Mouse (Mus musculus) heart, embryonic 14.5 days (tissue): ENCODE measurements around the gene Iqschfp. TPM values are rescaled to one million over a fixed set of nuclear protein-coding genes. Genes with fewer than 3 reads are reported as not detected.

Experiments
- ATAC-seq: fragments of 200-750 bp; cut with Nextera tagmentation; 2 replicates; pipeline ENCODE4 v1.8.0; 2017; ENCODE audit warnings: low read depth, moderate TSS enrichment; ENCODE audit not compliant: insufficient number of reproducible peaks, insufficient read depth, low FRiP score
- H3K27ac ChIP-seq, 2 experiments: fragments of 200-500 bp in 1 of 2; fragments of 300-500 bp in 1 of 2; sonication (generic) in 1 of 2; replicated peaks in 1 of 2; 2 replicates each; pipeline ENCODE4 v1.5.1; 2012 to 2014; ENCODE audit warnings: low read depth in 2 of 2, low read length in 2 of 2, control low read depth in 1 of 2, mild to moderate bottlenecking in 1 of 2, mixed read lengths in 1 of 2; ENCODE audit not compliant: control insufficient read depth in 1 of 2, insufficient read depth in 1 of 2
- H3K27me3 ChIP-seq: fragments of 300-500 bp; sonication (generic); 2 replicates; pipeline ENCODE4 v1.6.1; 2014; ENCODE audit warnings: mild to moderate bottlenecking, low read length, control low read depth; ENCODE audit not compliant: control insufficient read depth, insufficient read depth
- H3K36me3 ChIP-seq: fragments of 300-500 bp; sonication (generic); 2 replicates; pipeline ENCODE4 v1.6.1; 2014; ENCODE audit warnings: mild to moderate bottlenecking, control low read depth, low read length, mixed read lengths; ENCODE audit not compliant: control insufficient read depth, insufficient read depth
- H3K4me1 ChIP-seq, 2 experiments: fragments of 200-500 bp in 1 of 2; fragments of 300-500 bp in 1 of 2; sonication (generic) in 1 of 2; 2 replicates each; pipeline ENCODE4 v1.6.1; 2012 to 2014; ENCODE audit warnings: low read length in 2 of 2, control low read depth in 1 of 2, mixed read lengths in 1 of 2; ENCODE audit not compliant: control insufficient read depth in 2 of 2, insufficient read depth in 2 of 2
- H3K4me2 ChIP-seq: fragments of 300-500 bp; sonication (generic); 2 replicates; pipeline ENCODE4 v1.6.1; 2014; ENCODE audit warnings: mild to moderate bottlenecking, low read length
- H3K4me3 ChIP-seq, 2 experiments: fragments of 200-500 bp in 1 of 2; fragments of 300-500 bp in 1 of 2; sonication (generic) in 1 of 2; 2 replicates each; pipeline ENCODE4 v1.5.1; 2012 to 2014; ENCODE audit warnings: low read length in 2 of 2, mild to moderate bottlenecking in 2 of 2, control low read depth in 1 of 2, low read depth in 1 of 2, moderate library complexity in 1 of 2; ENCODE audit not compliant: control insufficient read depth in 1 of 2, insufficient read depth in 1 of 2
- H3K9ac ChIP-seq: fragments of 300-500 bp; sonication (generic); 2 replicates; pipeline ENCODE4 v1.6.1; 2014; ENCODE audit warnings: mild to moderate bottlenecking, low read length
- H3K9me3 ChIP-seq: fragments of 300-500 bp; sonication (generic); 2 replicates; pipeline ENCODE4 v1.6.1; 2016; ENCODE audit warnings: low read length, control low read depth; ENCODE audit not compliant: control insufficient read depth
- WGBS: fragments of 180-500 bp; shearing (Covaris S2); extraction: QIAGEN DNeasy Blood & Tissue Kit; methylation state at CpG from one replicate; pipeline ENCODE4 v1.1.7; 2014; 5-methylcytosine and 5-hydroxymethylcytosine counted together
- polyA plus RNA-seq: library from polyadenylated mRNA; unstranded; fragments of >200 nt; fragmentation: Nextera tagmentation; extraction: Ambion mirVana; gene quantifications from 2 replicates; pipeline ENCODE4 v1.2.1, GENCODE M21; 2014

Iqschfp gene
- polyA plus RNA-seq, 1 experiment from 2014 or later = not detected

DNA sequence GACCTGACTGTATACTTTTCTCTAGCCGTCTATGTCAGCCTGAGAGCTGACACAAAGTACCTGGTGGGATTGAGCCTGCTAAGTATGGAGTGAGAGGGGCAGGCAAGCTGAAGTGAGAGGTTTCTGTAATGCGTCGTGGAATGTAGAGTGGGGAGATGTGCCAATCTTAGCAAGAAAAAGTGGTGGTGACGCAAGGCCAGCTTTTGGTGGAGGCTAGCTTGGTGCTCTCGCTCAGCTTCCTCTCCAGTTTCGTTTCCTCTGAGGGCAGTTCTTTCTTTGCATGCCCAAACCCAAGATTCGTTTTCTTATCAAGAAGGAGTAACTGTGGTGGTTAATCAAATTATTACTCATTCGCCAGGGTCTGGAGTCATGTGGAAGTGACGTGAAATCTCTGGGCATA is 664.9 kb downstream of the Iqschfp start:
- no peaks in the 10 kb centered on the region for H3K27me3 ChIP-seq

DNA sequence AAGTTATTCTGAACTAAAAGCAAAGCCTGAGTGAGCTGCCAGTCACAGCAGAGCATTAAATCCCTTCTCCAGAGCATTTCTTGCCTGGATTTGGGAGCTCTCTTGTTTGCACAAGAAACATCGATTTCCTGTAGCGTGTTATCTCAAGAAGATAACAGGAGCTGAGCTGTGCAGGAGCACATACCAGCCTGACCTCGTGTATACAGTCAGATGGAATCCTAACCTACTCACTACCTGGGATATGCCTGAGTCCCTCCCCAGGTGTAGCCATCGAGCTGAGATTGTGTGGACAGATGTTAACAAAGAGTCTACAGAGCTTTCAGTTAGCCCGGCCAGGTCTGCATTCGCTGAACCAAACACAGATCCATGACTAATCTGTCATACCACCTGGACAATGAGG is 666.7 kb downstream of the Iqschfp start:
- no peaks in the 10 kb centered on the region for H3K9me3 ChIP-seq
- no peak for ATAC-seq
- no peak overlapping the region for H3K9ac ChIP-seq
- no peak overlapping the region for H3K4me3 ChIP-seq
- H3K4me2 ChIP-seq = no peak overlapping the region
- H3K27me3 ChIP-seq = no peaks in the 10 kb centered on the region
- H3K4me1 ChIP-seq = peaks cover 6 to 19% of the 10 kb centered on the region in 2 experiments
- no peak overlapping the region for H3K27ac ChIP-seq
- H3K36me3 ChIP-seq = no peaks in the 10 kb centered on the region
- 28% methylated on average over 6 of the region's 6 CpGs for whole genome bisulfite sequencing

More for the DNA sequence above, 664.9 kb downstream of the Iqschfp start:
- Histone ChIP-seq H3K4me1 (peaks cover 6 to 22% of the 10 kb centered on the region in 2 experiments), H3K36me3 (no peaks in the 10 kb centered on the region), H3K9me3 (no peaks in the 10 kb centered on the region), H3K4me2 (no peak overlapping the region), H3K4me3 (no peak overlapping the region), H3K9ac (no peak overlapping the region), H3K27ac (no peak overlapping the region)
- ATAC-seq = no peak
- 75% methylated on average over 9 of the region's 9 CpGs for WGBS

DNA sequence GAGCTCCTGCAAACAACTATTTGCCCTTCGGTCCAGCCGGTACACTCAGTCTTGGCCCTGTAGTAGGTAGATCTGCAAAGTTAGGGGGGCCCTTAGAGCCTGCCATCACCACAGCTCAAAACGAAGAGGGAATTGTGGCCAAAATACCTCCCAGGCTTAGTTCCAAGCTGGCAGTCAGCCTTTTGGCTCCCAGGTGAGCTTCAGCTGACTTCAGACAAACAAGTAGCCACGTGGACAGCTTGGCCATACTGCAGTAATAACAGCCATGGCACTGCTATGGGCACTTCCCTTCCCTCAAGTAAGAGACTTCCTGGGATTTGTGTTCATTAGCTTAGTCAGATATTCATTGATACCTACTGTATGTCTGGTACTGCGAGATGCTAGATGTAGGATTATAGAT is 668.0 kb downstream of the Iqschfp start:
- 74% methylated on average over 5 of the region's 5 CpGs for WGBS
- Histone ChIP-seq H3K4me1 (peaks cover 5 to 18% of the 10 kb centered on the region in 2 experiments), H3K4me2 (no peak overlapping the region), H3K4me3 (no peak overlapping the region), H3K36me3 (no peaks in the 10 kb centered on the region), H3K27ac (no peak overlapping the region), H3K27me3 (no peaks in the 10 kb centered on the region), H3K9ac (no peak overlapping the region), H3K9me3 (no peaks in the 10 kb centered on the region)
- no peak for ATAC-seq

DNA sequence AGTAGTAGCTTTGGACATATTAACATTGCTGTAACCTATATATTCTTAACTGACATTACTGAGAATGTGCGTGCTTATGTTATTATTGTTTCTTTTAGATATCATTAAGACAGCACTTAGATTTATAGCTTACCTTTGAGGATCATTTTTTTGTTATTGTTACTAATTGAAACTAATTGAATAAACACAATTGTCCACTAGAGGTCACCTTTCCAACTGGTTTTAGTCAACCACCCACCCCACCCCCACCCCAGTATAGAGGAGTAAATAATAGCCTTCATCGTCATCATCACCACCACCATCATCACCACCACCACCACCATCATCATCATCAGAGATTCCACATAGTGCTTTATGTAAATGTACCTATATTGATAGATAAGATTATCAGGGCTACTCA is 670.8 kb downstream of the Iqschfp start:
- Histone ChIP-seq H3K4me1 (peaks cover 4 to 13% of the 10 kb centered on the region in 2 experiments; a peak in 3 of 4 replicates), H3K9me3 (no peaks in the 10 kb centered on the region), H3K4me3 (no peak overlapping the region), H3K4me2 (no peak overlapping the region), H3K9ac (no peak overlapping the region), H3K27me3 (no peaks in the 10 kb centered on the region), H3K27ac (no peak overlapping the region), H3K36me3 (no peaks in the 10 kb centered on the region)
- WGBS = 71% methylated on average over 2 of the region's 2 CpGs
- ATAC-seq = no peak

DNA sequence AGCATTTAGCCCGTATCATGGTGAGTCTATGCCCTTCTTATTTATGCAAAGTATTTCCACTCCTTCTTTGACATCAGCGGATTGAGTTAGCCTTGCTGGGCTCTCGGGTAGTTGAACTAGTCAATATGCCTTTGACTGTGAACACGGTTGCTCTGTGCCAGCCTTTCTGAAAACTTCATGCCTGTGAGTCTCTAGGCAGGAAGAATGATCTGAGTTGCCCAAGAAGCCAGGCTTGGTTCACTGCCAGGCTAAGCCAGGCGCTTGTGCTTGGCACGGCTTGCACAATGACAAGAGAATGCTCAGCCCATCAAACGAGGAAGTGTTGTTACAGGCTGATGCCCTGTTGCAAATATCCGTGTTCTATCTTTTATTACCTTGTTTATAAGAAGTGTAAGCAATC is 671.9 kb downstream of the Iqschfp start:
- 0 out of 4 replicates have a peak overlapping the region, but pooled peaks of 1 of the 2 experiments have one; percentile 24 for H3K27ac ChIP-seq
- H3K4me3 ChIP-seq = no peak overlapping the region
- no peaks in the 10 kb centered on the region for H3K36me3 ChIP-seq
- 71% methylated on average over 8 of the region's 8 CpGs for WGBS
- no peak for ATAC-seq
- no peaks in the 10 kb centered on the region for H3K9me3 ChIP-seq
- peaks cover 4 to 9% of the 10 kb centered on the region in 2 experiments for H3K4me1 ChIP-seq
- no peak overlapping the region for H3K9ac ChIP-seq
- no peaks in the 10 kb centered on the region for H3K27me3 ChIP-seq
- H3K4me2 ChIP-seq = no peak overlapping the region

DNA sequence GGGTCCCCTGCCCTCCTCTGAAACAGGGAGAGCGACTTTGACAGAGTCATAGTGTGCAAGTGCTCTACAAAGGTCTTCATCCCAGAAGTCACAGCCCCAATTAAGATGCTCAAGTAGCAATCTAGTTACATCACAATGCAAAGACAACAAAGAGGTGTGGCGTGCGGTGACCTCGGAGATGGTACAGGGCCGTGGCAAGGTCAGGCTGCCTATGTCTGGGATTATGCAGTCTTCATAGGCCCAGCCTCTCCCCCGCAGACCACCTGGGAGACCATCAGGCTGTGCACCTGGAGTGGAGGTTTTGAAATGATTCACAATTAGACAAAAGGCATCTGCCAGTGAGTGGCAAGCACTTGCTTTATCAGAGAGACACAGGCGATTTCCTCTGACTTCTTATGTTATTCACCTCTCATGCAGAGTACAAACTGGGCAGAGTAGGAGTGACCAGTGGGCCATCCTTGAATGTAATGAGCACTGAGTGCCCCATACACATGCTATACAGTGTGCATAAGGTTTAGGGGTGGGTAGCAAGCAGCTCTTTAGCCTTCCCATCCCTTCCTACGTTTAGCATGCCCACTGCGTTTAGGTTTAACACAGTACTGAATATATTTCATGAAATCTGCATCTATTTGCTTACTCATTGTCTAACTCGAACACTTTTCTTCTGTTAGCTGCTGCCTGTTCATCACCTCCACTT is 673.1 kb downstream of the Iqschfp start:
- Histone ChIP-seq H3K4me3 (no peak overlapping the region), H3K27me3 (no peaks in the 10 kb centered on the region), H3K36me3 (no peaks in the 10 kb centered on the region), H3K9ac (no peak overlapping the region), H3K9me3 (no peaks in the 10 kb centered on the region), H3K4me2 (no peak overlapping the region), H3K27ac (no peak overlapping the region), H3K4me1 (peaks cover 4 to 8% of the 10 kb centered on the region in 2 experiments)
- WGBS = 76% methylated on average over 10 of the region's 10 CpGs
- ATAC-seq = no peak

DNA sequence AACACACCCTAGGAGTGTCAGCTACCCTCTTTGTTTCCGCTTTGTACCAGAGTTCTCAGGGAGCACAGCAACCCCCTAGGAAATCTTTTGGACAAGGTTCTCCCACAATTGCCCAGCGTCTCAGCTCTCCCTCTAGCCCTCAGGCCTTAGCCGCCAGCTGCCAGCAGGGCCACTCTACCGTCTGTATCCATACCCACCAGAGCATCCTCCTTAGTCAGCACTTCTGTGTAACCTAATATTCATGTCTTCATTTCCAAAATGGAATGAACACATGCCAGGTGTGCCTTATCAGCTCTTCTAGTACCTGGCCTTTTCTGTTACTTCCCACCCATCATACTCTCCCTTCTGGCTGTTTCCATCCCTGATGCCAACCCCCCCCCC is 673.6 kb downstream of the Iqschfp start:
- Histone ChIP-seq H3K27me3 (no peaks in the 10 kb centered on the region), H3K4me3 (no peak overlapping the region), H3K36me3 (no peaks in the 10 kb centered on the region), H3K9ac (no peak overlapping the region), H3K27ac (no peak overlapping the region), H3K9me3 (no peaks in the 10 kb centered on the region), H3K4me1 (peaks cover 4 to 8% of the 10 kb centered on the region in 2 experiments), H3K4me2 (no peak overlapping the region)
- no peak for ATAC-seq
- WGBS = 82% methylated on average over 4 of the region's 4 CpGs

DNA sequence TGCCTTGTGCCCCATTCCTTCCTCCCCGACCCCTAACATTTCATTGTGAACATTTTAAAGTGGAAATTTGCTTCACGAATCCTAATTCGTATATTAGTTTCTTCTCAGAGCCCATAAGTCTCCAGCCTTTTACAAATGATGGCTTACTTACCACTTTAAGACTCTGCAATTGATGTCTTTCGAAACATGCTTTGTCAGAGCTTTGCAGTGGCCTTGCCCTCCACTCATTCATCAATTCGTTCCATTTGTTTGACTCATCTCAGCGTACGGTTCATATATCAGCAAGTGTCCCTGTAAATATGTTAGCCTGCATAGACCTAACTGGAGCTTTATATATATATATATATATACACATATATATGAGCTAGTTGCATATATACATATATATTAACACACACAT is 675.5 kb downstream of the Iqschfp start:
- Histone ChIP-seq H3K4me2 (no peak overlapping the region), H3K9me3 (no peaks in the 10 kb centered on the region)
- WGBS = 85% methylated on average over 7 of the region's 7 CpGs

More for the DNA sequence above, 675.5 kb downstream of the Iqschfp start:
- ATAC-seq = no peak
- no peak overlapping the region for H3K4me3 ChIP-seq
- H3K27ac ChIP-seq = no peak overlapping the region
- no peaks in the 10 kb centered on the region for H3K36me3 ChIP-seq
- no peaks in the 10 kb centered on the region for H3K27me3 ChIP-seq
- no peak overlapping the region for H3K9ac ChIP-seq
- H3K4me1 ChIP-seq = peaks cover 10 to 15% of the 10 kb centered on the region in 2 experiments
